Mouse (Mus musculus) embryonic stem cell, embryonic (primary cell): ENCODE measurements around the gene Fev.

Experiments
- CTCF ChIA-PET, 4 experiments: fragments of 300-600 bp in 2 of 4; fragments of 350-600 bp in 2 of 4; sonication (Branson Sonifier 250); formaldehyde crosslinking; loops; one replicate each; lab custom pipeline; 2022; ENCODE audit warnings: inconsistent platforms in 2 of 4; lab: Charles Lee
- POLR2A ChIA-PET, 4 experiments: fragments of 300-600 bp in 2 of 4; fragments of 350-600 bp in 2 of 4; sonication (Branson Sonifier 250); formaldehyde crosslinking; loops; one replicate each; lab custom pipeline; 2022; ENCODE audit warnings: antibody characterized with exemption in 4 of 4, inconsistent platforms in 1 of 4; lab: Charles Lee

Gene Fev

DNA sequence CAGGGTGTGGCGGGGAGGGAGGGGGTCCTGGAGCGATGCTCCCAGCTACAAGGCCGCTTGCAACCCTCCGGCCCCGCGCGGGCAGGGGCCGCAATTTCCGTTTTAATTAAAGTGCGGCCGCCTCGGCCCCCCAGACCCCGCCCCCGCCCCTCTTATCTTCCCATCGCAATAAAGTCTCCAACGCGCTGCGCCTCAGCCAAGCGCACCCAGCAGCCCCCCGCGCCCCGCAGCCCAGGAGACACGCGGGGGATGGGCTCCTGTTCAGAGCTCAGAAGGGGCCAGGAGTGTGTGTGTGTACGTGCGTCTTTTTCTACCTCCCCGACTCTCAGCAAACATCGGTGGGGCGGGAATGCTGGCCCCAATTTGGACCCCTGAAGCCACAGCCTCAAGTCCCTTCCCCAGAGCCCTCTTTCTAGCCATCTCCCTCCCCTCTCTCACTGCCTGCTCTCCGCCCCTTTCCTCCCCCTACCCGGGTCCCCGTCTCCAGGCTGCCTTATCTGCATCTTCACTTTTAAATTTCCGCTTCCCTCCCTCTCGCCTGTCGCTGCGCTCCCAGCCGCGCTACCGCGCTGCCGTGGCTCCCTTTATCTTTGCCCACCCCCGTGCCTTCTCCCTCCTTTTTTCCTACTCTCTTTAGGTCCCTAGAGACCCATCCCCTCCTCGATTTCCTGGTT is at the start of gene Fev:
TSS of gene Fev (minus strand) at position 51 of the 674 bp plus-strand sequence.
- ChIA-PET CTCF (interaction anchor here in 3 of 4 experiments (0.6 to 5.2 kb wide), 9 partner anchors 8 to 591 kb away, joined by 3 to 37 read pairs (median 5); partner anchors contain the start of gene Cryba2 (in 2 of the 3)), POLR2A (interaction anchor here in 1 of 4 experiments (0.7 to 1.4 kb wide), 3 partner anchors 11 to 78 kb away, joined by 3 to 4 read pairs (median 3); partner anchors contain the start of gene Cdk5r2)

- POLR2A ChIA-PET: no interaction called here
- CTCF ChIA-PET: interaction anchor here (0.5 to 1.3 kb wide), 6 partner anchors 12 to 445 kb away, joined by 3 to 4 read pairs (median 3); partner anchors contain the start of gene Cryba2 (in 1 of the 4)
Observed at GRCm38 (mm10) chr1:74927621-74928296, 42.5 kb upstream of the Fev start.

DNA sequence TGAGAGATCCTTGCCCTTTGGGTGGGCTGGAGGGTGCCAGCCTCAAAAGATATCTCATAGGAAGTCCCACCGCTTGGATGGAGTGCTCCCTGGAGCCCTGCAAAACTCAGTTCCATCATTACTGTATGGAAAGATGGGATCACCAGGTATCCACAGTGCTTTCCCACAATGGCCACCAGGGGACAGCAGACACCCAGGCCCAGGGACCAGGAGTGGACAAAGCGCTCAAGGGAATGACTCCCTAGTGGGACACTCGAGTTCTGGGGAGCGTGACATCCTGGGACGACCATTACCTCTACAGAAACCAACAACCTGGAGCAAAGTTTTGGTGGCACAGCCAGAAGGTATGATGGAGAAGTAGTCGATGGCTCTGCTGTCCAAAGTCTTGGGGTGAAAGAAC is 41.5 kb upstream of the Fev start:
- POLR2A ChIA-PET: no interaction called here
- CTCF ChIA-PET: interaction anchor here in 2 of 4 experiments (0.6 to 1.5 kb wide), 7 partner anchors 11 to 74 kb away, joined by 3 to 4 read pairs (median 3); partner anchors contain the start of gene Cryba2 (in 2 of the 2)

- ChIA-PET CTCF (interaction anchor here in 1 of 4 experiments (1.3 kb wide), 1 partner anchor 8 kb away, joined by 3 read pairs; no protein-coding TSS in a partner anchor), POLR2A (no interaction called here)
Observed at GRCm38 (mm10) chr1:74924464-74924863, 39.2 kb upstream of the Fev start.

- ChIA-PET CTCF (interaction anchor here (0.6 to 4.1 kb wide), 21 partner anchors 9 to 172 kb away, joined by 3 to 32 read pairs (median 3); partner anchors contain the start of gene Cryba2 (in 2 of the 4)), POLR2A (interaction anchor here in 2 of 4 experiments (0.7 to 1.0 kb wide), 4 partner anchors 9 to 388 kb away, joined by 3 to 6 read pairs (median 3); no protein-coding TSS in a partner anchor)
Observed at GRCm38 (mm10) chr1:74915706-74916105, 30.5 kb upstream of the Fev start.

GRCm38 (mm10) chr1:74902191-74902590 is 17.0 kb upstream of the Fev start:
- ChIA-PET CTCF (interaction anchor here (0.6 to 4.5 kb wide), 37 partner anchors 8 to 700 kb away, joined by 3 to 32 read pairs (median 4); partner anchors contain the start of genes Cryba2 (in 3 of the 4) and Fev (in 1 of the 4)), POLR2A (interaction anchor here in 2 of 4 experiments (0.5 to 2.2 kb wide), 4 partner anchors 20 to 415 kb away, joined by 3 to 7 read pairs (median 4); partner anchors contain the start of gene Dnpep (in 1 of the 2))

- ChIA-PET CTCF (interaction anchor here (0.6 to 4.5 kb wide), 58 partner anchors 8 to 699 kb away, joined by 3 to 32 read pairs (median 4); partner anchors contain the start of genes Cryba2 (in 3 of the 4), Cfap65 (in 1 of the 4) and Fev (in 1 of the 4)), POLR2A (interaction anchor here in 2 of 4 experiments (0.7 to 2.2 kb wide), 6 partner anchors 20 to 416 kb away, joined by 3 to 6 read pairs (median 3); partner anchors contain the start of gene Dnpep (in 1 of the 2))
Observed at GRCm38 (mm10) chr1:74901686-74902085, 16.5 kb upstream of the Fev start.

- POLR2A ChIA-PET: interaction anchor here in 3 of 4 experiments (0.6 to 2.2 kb wide), 9 partner anchors 16 to 417 kb away, joined by 3 to 6 read pairs (median 3); partner anchors contain the start of genes Dnpep (in 1 of the 3) and Wnt6 (in 1 of the 3)
- CTCF ChIA-PET: interaction anchor here (0.6 to 4.5 kb wide), 59 partner anchors 7 to 698 kb away, joined by 3 to 32 read pairs (median 4); partner anchors contain the start of genes Cryba2 (in 3 of the 4), Cfap65 (in 1 of the 4) and Fev (in 1 of the 4)
Observed at GRCm38 (mm10) chr1:74900341-74901285, 15.4 kb upstream of the Fev start.

DNA sequence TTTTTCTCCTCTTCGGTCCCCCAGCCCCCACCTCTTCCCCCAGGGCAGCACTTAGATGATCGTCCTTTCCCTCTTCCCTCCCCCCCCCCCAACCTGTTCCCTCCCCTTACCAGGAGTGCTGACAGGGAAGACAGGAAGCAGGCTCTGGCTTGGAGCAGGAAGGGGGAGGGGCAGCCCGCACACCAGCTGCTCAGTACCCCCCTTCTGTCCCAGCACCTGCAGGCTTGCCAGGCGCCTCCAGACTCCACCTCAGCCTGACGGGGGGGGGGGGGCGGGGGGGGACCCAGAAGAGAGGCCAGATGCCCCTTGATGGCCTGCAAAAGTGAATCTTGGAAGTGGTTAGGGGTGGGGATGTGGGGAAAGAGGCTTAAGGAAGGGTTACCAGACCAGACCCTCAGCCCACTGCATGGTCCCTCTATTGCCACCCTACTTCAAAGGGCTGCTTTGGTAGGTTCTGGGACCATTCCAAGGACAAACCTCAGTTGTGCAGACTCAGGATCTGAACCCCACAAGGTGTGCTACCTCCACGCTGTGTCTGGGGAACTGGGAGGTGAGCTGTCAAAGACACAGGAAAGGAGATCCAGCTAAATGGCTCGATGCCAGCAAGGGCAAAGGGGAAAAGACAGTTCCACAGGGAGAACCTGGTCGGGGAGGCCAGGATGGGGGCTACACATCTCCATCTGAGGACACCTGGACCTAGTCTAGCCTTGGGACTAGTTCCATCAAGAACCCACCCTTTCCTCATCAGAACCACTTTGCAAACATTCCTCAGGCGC is 13.6 kb upstream of the Fev start:
- CTCF ChIA-PET: interaction anchor here in 2 of 4 experiments (0.5 to 1.2 kb wide), 8 partner anchors 16 to 631 kb away, joined by 3 to 9 read pairs (median 5); no protein-coding TSS in a partner anchor
- POLR2A ChIA-PET: interaction anchor here in 3 of 4 experiments (0.6 to 1.1 kb wide), 6 partner anchors 16 to 664 kb away, joined by 3 to 8 read pairs (median 3); partner anchors contain the start of gene Tuba4a (in 1 of the 3)

DNA sequence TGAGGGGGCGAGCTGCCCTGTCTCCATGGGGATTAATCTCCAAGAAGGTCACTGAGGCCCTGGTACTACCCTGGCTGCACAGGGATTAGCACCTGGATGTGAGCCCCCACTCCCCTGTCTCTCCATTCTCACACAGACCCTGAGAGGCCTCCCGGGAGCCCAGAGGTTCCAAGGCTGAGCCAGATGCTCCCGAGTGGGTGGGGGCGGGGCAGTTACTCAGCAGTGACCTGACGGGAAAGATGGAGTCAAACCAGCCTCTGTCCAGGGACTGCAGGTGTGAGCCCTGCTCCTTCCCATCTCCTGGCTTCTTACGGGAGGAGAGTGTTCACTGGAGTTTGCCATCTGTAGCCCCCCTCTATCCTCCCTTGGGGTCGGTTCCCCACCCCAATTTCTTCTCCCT is 12.8 kb upstream of the Fev start:
- POLR2A ChIA-PET: interaction anchor here in 2 of 4 experiments (0.5 to 0.6 kb wide), 2 partner anchors 475 to 614 kb away, joined by 3 read pairs; no protein-coding TSS in a partner anchor
- CTCF ChIA-PET: interaction anchor here in 3 of 4 experiments (0.6 to 1.2 kb wide), 4 partner anchors 36 to 709 kb away, joined by 3 to 9 read pairs (median 4); no protein-coding TSS in a partner anchor

- CTCF ChIA-PET: interaction anchor here (0.5 to 4.2 kb wide), 42 partner anchors 8 to 1390 kb away, joined by 3 to 37 read pairs (median 4); partner anchors contain the start of genes Fev (in 2 of the 4), Ihh (in 2 of the 4), Cdk5r2 (in 1 of the 4) and Dnpep (in 1 of the 4)
- POLR2A ChIA-PET: interaction anchor here in 1 of 4 experiments (1.2 to 2.5 kb wide), 2 partner anchors 13 to 70 kb away, joined by 4 to 9 read pairs; no protein-coding TSS in a partner anchor
Observed at GRCm38 (mm10) chr1:74894966-74895365, 9.7 kb upstream of the Fev start.

DNA sequence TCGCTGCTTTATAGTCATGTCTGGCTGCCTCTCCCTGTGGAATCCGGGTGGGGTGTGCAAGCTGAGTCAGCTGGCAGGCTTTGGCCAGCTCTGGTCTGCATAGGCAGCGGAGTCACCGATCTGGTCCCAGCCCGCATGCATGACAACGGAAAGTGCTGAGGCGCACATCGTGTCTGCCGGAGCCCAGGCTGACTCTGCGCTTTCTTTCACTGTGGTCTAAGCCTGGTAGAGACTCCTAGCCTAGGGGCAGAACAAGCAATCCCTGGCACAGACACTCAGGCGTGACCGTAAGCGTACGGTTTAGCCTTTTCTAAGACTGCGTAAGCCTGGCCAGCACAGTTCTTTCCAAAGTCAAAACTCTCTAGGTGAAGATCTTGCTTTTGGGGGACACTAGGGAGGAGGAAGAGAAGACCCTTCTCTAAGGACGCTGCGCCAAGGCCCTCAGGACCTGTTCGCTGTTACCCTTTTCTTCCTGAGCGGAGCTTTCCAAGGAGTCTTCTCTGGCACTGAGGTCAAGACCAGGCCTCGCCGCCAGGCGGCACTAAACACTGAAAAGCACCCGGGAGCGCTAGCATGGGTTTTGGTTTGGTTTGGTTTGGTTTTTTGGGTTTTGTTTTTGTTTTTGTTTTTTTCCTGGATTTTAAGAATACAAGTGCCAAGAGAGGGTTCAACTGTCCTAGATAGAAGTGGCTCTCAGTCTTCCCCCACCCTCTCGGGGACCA is 8.1 kb upstream of the Fev start, which contains the start of gene Cryba2:
TSS of gene Cryba2 (minus strand) at position 10 of the 722 bp plus-strand sequence.
- CTCF ChIA-PET: interaction anchor here (0.5 to 4.2 kb wide), 80 partner anchors 8 to 594 kb away, joined by 3 to 37 read pairs (median 4); partner anchors contain the start of genes Cdk5r2 (in 2 of the 4), Fev (in 2 of the 4), Ihh (in 2 of the 4) and Ankzf1 (in 1 of the 4)

DNA sequence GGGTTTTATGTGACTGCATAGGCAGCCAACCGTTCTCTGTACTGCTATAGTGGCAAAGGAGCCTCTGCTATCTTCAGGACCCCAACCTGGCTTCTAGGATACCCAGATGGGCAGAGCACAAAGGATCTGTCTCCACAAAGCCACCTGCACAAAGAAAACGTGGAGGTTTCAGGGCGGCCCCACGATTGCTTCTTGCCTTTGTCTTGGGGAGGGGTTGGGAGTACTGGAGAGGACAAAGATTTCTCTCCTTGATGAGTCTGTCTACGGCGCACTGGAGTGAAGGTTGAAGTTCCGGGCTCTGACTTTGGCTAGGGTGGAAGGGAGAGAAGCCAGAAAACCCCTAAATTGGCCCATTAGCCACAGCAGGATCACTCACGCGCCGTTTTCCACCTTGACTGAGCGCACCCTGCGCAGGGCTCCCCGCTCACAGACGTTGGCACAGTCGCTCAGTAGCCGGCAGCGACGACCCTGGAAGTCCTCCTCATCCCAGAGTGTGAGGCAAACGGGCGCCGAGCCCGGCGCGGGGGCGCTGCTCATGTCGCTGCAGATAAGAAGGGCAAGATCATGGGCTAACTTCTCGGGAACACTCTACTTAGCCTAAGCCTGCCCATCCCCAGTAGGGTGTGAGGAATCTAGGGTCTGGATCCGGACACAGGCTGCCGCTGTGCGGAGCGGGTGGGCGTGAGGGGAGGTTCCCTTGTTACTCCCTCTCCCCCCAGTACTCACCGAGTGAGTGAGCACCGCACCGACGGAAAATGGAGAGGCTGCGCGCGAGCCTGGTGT is 7.3 kb upstream of the Fev start:
- ChIA-PET CTCF (interaction anchor here (0.5 to 4.2 kb wide), 67 partner anchors 8 to 543 kb away, joined by 3 to 37 read pairs (median 4); partner anchors contain the start of genes Cdk5r2 (in 2 of the 4), Fev (in 2 of the 4), Ihh (in 2 of the 4) and Ankzf1 (in 1 of the 4)), POLR2A (interaction anchor here in 3 of 4 experiments (1.0 to 2.5 kb wide), 3 partner anchors 10 to 116 kb away, joined by 3 to 9 read pairs (median 3); no protein-coding TSS in a partner anchor)

More for the DNA sequence above, 8.1 kb upstream of the Fev start, which contains the start of gene Cryba2:
- POLR2A ChIA-PET: interaction anchor here in 3 of 4 experiments (0.9 to 2.5 kb wide), 4 partner anchors 11 to 115 kb away, joined by 3 to 9 read pairs (median 3); no protein-coding TSS in a partner anchor

GRCm38 (mm10) chr1:74891513-74891912 is 6.3 kb upstream of the Fev start:
- POLR2A ChIA-PET: no interaction called here

More at GRCm38 (mm10) chr1:74891513-74891912, 6.3 kb upstream of the Fev start:
- CTCF ChIA-PET: no interaction called here
